Mouse (Mus musculus) sigmoid colon, adult 10 weeks (tissue): ENCODE data around the gene Sppl2b. TPM values are rescaled to one million over a fixed set of nuclear protein-coding genes. Genes with fewer than 3 reads are reported as not detected.

Experiments used
- polyA plus RNA-seq: library from polyadenylated mRNA; stranded (reverse); fragments of 350-450 nt; fragmentation: Illumina TruSeq; extraction: RNeasy Lipid Tissue Mini Kit (QIAGEN cat#74804); gene quantifications from one replicate; pipeline ENCODE4 v1.2.3, GENCODE M21; 2014; ENCODE audit warnings: low read depth, low replicate concordance

Gene Sppl2b
- not detected for polyA plus RNA-seq

DNA sequence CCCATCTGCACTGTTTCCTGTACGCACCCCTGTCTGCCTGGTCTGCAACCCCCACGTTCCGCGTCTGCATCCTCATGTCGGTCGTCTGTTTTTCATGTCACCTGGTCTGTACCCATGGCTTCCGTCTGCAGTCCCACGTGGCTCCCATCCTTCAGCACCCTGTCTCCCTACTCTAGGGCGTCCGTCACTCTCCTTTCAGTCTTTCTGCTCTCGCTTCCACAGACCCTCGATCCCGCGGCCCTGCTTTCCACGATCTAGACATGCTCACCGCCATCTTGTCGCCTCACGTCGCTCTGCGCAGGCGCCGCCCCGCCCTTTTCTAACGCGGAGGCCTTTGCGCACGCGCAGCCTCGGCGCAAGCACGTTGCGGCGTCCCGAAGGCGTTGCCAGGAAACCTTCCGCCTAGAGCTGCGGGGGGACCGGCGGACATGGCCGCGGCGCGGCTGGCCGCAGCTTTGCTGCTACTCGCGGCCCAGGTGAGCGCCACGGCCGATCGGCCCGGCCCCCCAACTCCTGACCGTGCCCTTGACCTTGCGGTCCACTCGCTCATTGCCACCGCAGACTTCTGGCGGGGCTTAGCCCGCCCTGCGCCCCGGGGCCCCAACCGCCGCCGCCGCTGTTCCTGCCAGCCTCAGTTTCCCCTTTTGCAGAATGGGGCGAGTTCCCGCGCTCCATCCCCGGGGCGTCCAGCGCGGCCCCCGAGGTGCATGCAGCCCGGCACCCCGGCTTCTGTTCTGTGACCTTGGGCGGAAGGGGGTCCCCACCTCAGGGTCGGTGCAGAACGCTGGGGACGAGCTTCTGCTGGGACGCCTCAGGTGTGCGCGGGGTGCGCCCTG is at the start of gene Sppl2b, which contains the start of gene Lsm7:
Gene Sppl2b (plus strand): TSS at position 363 of the 836 bp plus-strand sequence.
Gene Lsm7 (minus strand): TSS at position 297 of the 836 bp plus-strand sequence.

DNA sequence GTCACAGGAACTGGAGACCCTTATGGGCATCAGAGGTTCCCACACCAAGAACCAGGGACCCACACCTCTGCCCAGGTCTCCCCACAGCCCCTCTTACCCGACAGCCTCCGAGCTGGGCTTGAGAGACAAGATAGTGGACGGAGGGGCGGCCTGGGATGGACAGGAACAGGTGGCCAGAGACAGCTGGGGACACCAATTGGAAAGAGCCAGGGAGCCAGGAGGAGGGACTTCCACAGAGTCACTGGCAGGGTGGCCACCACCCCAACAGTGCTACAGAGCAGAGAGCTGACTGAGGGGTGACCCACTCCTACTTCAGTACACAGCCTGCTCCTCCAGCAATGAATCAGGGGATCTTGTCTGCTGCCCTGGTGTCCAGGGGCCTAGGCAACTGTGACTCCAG is 41.7 kb upstream of the Sppl2b start, which contains the start of gene Jsrp1:
Gene Jsrp1 (minus strand): TSS at position 133 of the 400 bp plus-strand sequence.

DNA sequence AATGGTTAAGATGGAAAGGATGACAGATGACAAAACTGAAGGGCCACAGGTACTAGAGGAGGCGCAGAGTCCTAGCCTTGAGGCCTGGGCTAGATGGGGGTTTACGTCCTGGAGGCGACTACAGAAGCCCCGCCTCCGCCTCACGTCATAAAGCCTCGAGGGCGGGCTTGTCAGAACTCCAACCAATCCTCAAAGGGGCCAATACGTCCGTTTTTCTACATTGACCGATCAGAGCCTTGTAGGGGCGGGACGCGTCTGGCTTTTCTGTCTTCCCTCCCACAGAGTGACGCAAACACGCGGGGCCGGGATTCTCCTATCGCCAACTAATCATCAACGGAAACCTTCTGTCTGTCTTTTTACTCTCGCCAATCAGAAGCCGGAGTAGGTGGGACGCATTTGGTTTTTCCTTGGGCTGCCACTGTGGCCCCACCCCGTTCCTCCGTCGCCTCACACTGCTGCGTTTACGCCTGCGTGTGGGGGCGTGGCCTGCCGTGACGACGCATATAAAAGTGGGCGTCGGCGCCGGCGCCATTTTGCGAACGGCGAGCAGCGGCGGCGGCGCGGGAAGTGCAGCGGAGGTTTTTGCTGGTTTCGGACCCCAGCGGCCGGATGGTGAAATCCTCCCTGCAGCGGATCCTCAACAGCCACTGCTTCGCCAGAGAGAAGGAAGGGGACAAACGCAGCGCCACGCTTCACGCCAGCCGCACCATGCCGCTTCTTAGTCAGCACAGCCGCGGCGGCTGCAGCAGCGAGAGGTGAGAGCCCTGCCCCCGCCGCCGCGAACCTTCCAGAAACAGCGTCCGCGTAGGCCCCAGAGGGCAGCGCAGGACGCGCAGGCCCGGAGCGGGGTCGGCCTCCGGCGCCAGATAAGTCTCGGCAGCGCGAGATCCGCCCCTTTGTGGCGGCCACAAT is 28.7 kb upstream of the Sppl2b start, which contains the start of gene Oaz1:
Gene Oaz1 (plus strand): TSS at position 506 of the 912 bp plus-strand sequence.

DNA sequence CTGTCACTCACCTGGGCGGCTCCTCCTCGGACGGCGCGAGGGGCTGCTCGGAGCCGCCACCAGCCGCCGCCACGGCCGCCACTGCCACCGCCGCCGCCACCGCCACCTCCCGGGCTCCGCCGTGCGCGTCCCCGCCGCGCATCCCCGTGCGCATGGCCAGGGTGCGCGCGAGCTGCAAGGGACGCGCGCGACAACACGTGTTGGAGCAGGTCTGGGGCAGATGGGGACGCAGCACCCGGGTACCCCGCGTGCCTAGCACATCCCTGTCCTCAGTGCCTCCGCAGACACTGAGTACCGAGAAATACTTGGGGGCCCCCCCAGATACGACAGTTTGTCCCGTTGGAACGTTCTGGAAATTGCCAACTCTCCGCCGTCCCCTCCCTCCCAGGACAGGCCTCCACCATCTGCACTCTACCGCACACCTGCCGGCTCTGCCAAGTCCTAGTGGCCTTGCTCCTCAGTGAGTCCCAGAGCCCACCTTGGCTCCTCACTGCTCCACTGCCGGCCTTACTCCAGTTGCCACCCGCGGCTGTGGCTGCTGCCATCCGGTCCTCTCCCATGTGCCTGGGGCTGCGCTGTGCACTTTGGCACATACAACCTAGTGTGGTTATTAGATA is 11.0 kb upstream of the Sppl2b start, which contains the start of gene Lingo3:
Gene Lingo3 (minus strand): TSS at position 109 of the 617 bp plus-strand sequence.

DNA sequence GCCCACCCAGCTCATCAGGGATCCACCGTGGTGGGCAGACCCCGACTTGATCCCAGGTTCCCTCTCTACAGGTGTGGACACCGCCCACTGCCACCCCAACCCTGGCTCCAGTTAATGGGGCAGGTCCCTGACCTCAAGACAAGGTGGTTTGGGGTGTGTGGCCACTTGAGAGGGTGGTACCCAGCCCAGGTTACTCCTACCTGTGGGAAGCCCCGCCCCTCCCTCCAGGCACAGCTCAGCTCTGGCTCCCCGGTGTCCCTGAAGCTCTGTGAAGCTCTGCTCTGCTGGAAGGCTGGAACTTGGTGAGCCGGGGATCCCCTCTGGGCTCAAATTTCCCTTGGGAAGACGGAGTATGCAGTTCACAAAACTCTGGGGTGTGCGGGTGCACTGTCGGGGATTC is 16.5 kb downstream of the Sppl2b start, which contains the start of gene Tmprss9:
Gene Tmprss9 (plus strand): TSS at position 268 of the 400 bp plus-strand sequence.

DNA sequence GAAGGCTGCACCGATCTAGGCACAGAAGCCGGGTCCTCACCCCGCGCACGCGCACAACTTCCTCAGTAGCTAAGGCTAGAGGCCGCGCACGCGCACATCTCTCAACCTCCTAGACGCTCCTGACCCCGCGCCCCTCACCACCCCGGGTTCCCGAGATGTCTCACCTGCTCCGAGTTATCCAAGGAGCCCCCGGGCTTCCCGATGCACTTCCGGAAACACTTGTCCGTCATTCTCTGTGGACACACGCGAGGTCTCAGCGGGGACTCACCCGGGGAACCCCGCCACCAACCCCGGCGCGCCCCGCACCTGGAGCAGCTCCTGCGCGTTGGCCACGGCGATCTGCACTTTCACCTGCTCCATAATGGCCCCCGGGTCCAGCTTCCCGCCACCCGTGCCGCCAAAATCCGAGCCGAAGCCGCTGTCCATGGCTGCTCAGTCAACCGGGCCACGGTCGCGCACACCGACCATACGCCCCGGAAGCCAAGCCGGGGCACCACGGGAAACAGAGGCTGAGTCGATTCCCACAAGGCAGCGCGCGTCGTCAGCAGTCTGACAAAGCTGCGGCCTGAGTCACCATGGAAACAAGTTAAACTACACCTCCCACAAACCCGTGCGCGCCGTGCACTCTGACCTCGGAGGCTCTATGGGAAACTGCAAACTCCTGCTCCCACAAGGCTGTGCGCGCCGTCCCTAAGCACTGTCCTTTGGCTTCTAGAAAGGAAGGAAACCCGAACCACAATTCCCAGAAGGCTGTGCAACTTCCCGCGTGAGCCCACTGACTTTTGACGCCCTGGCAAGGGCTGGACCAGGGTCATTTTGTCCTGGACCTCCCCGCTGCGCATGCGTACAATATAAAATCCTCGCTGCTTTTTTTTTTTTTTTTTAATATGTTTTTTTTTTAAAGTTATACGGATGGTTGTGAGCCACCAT is 45.5 kb downstream of the Sppl2b start, which contains the start of gene Timm13:
Gene Timm13 (minus strand): TSS at position 652 of the 930 bp plus-strand sequence.

DNA sequence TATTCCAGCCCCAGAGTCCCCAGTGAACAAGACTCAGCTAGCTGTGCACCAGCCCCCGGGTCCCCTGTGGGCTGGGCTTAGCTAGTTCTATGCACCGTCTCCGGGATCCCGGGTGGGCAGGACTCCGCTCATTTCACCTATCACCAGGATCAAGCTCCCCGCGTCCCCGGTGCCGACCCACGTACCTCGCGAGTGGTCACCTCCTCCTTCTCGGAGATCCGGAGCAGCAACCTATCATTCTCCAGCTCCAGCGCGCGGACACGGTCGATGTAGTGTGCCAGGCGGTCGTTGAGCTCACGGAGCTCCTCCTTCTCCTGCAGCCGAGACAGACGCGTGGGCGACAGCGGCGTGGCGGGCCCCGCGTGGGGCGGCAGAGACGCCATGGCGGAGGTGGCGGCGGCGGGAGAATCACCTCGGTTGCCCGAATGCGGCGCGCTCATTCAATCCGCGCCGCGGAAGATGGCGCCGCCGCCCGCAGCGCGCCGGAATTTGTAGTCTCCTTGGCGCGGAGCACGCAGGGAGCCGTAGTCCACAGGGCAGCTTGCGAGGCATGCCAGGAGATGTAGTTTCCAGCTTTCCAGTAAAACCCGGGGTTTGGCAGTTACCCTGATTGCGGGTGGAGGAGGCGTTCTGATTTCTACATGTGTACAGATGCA is 62.8 kb downstream of the Sppl2b start, which contains the start of gene Lmnb2:
Gene Lmnb2 (minus strand): TSS at position 467 of the 656 bp plus-strand sequence.

Other genes with a start within 250 kb of the Sppl2b start
- not detected for gene Gm49322, start 249.3 kb upstream of the Sppl2b start, polyA plus RNA-seq
- 1.1 TPM for gene Csnk1g2, start 232.4 kb upstream of the Sppl2b start, polyA plus RNA-seq
- gene Btbd2, start 198.2 kb upstream of the Sppl2b start, polyA plus RNA-seq = 0.22 TPM
- 3.6 TPM for gene Mknk2, start 177.2 kb upstream of the Sppl2b start, polyA plus RNA-seq
- 4.6 TPM for gene Mob3a, start 153.3 kb upstream of the Sppl2b start, polyA plus RNA-seq
- gene Izumo4, start 153.1 kb upstream of the Sppl2b start, polyA plus RNA-seq = 3.5 TPM
- gene Ap3d1, start 113.0 kb upstream of the Sppl2b start, polyA plus RNA-seq = 14.0 TPM
- gene Dot1l, start 100.1 kb upstream of the Sppl2b start, polyA plus RNA-seq = 3.0 TPM
- 2.4 TPM for gene Sf3a2, start 57.1 kb upstream of the Sppl2b start, polyA plus RNA-seq
- 3.9 TPM for gene Plekhj1, start 56.6 kb upstream of the Sppl2b start, polyA plus RNA-seq
- gene Amh, start 50.0 kb upstream of the Sppl2b start, polyA plus RNA-seq = not detected
- not detected for gene Jsrp1, start 41.8 kb upstream of the Sppl2b start, polyA plus RNA-seq
- gene Oaz1, start 28.6 kb upstream of the Sppl2b start, polyA plus RNA-seq = 116 TPM
- gene Lingo3, start 11.2 kb upstream of the Sppl2b start, polyA plus RNA-seq = not detected
- gene Lsm7, start 66 bp upstream of the Sppl2b start, polyA plus RNA-seq = 2.8 TPM
- gene Tmprss9, start 16.6 kb downstream of the Sppl2b start, polyA plus RNA-seq = not detected
- gene Timm13, start 45.7 kb downstream of the Sppl2b start, polyA plus RNA-seq = not detected
- gene Lmnb2, start 63.0 kb downstream of the Sppl2b start, polyA plus RNA-seq = 1.2 TPM
- gene Gadd45b, start 74.8 kb downstream of the Sppl2b start, polyA plus RNA-seq = 12.3 TPM
- 0.76 TPM for gene Gng7, start 159.7 kb downstream of the Sppl2b start, polyA plus RNA-seq
- gene Diras1, start 170.4 kb downstream of the Sppl2b start, polyA plus RNA-seq = not detected
- 0.41 TPM for gene Slc39a3, start 182.2 kb downstream of the Sppl2b start, polyA plus RNA-seq
- 1.3 TPM for gene Sgta, start 204.9 kb downstream of the Sppl2b start, polyA plus RNA-seq
- not detected for gene Thop1, start 214.8 kb downstream of the Sppl2b start, polyA plus RNA-seq
- gene Creb3l3, start 243.6 kb downstream of the Sppl2b start, polyA plus RNA-seq = 0.79 TPM